Mouse (Mus musculus) granulocyte monocyte progenitor cell, adult 5-6 weeks (primary cell): Measurements from ENCODE around the gene Gak. TPM values are rescaled to one million over a fixed set of nuclear protein-coding genes. Genes with fewer than 3 reads are reported as not detected.
A peak's percentile ranks its signal among the peaks of the same experiment; 100 is the strongest.
"Not testable (repeated sequence)": the region's sequence is repeated elsewhere in the genome, so short reads cannot be mapped to it uniquely, and the experiment has no call there.

Source experiments
- ATAC-seq: replicated peaks from 2 replicates; pipeline ENCODE4 v1.8.0; 2016; ENCODE audit warnings: mild to moderate bottlenecking, moderate TSS enrichment, inconsistent platforms; ENCODE audit not compliant: poor library complexity, severe bottlenecking
- total RNA-seq, 2 experiments: library from RNA; stranded (forward) in 1 of 2; stranded (reverse) in 1 of 2; fragments of 200-712, 200-1000 nt in 1 of 2; fragments of >200 nt in 1 of 2; fragmentation: Nextera tagmentation in 1 of 2; gene quantifications; 2 replicates each; pipeline ENCODE4 v1.2.3; 2014 to 2017

Gak gene
- total RNA-seq, 2 experiments from 2014 or later = 78.7 to 111 TPM

DNA sequence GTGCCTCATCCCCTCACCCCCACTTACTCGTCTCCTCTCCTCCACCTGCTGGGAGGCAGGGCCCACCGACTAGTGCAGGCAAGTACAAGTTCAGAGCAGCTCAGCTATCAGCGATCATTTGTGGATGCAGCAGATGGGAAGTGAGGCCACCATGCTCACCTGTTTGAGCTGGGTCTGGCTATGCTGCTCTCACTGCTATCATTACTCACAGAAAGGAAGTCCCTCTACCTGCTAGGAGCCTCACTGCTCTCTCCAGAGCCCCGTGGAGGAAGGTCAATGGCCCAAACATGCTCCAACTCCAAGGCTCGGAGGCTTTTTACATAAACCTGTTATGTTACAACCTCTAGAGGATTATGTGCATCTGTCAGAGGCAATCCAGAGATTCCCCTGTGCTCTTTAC lies 27.9 kb upstream of the Gak start:
- ATAC-seq = no peak

DNA sequence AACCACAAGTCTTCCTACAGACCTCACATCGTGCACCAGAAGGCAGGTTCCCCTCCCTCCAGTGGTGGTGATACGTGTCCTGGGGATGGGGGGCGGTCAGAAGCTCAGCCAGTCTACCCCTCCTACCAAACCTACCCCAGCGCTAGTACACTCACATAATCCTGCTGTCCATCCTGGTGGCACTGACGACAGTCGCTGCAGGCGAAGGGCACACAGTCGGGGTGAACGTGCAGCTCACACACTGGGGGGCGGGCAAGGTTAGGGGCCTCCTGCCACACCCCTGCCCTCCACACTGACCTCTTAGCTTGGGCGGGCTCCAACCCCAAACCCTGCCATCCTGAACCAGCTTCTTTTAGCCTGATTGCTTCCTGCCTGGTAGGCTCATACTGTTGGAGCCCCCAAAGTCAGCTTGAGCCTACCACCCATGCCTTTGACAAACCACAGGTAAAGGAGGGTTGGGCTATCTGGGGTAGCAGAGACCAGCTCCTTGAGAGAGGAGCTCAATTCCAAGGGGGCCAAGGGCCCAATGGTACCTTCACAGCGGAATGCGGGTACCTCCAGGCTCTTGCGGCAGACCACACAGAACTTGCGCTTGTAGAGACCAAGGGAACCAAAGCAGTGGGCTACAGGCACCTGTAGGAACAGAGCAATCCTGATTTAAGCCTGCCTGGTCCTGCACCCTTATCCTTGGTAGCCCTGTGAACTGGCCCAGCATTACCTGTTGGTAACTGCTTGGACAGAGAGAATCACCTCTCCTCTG lies 26.5 kb upstream of the Gak start:
- no peak for ATAC-seq

DNA sequence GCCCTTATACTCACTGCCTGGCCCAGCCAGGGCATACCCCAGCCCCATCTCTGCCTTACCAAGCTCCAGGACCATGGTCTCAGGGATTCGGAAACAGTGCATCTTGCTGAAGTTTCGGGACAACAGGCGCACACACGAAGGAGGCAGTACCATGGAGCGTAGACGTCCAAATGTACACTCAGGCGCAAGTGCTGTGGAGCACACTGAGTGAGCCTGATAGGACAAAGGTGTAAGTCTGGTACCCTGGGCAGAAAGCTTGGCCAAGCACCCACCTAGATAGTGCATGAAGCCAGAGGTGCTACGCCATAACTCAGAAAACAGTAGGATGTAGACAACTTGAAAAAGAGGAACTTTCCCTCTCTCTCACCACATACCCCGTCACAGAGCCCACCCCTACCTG lies 25.8 kb upstream of the Gak start:
- ATAC-seq = peak; percentile 18; the same call in 1 of the 2 replicates

DNA sequence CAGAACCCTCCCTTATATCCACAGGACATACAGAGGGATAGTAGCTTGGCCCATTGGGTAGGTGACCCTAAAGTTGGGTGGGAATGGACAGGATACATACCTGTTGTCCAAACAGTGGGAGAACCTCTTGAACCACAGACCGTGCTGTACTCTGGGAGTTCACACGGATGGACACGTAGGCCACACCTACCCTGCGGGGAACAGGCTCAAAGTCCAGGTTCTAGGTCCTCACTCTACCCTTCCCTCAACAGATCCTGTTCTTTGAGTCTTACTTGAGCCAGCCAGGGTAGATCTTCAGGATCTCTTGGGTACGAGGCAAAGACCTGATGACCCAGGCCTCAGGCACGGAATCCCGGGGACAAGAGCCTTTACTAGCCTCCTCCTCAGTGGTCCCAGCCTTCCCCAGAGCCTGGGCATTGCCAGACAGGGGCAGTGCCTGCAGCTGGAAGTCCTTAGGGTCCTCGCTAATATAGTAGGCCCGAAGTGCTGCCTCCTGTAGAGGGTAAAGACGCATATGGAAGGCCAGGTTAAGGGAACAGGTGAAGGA lies 25.0 kb upstream of the Gak start:
- ATAC-seq = no peak

DNA sequence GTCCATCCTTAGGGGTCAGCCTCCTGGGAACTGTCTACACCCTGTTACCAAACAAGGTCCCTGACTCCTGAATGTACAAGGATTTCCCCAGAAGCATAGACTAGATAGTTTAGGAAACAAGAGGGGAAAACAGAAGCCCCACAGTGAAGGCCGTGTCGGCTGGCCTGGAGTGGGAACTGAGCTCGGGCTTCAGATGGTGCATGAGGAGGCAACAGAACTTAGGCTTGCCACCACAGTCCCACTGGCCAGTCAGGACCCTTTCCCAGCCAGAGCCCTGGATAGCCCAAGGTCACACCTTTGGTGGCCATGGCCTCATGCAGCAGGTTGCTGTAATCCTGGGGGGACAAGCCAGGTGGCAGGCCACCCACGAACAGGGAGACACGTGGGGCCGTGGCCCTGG lies 23.8 kb upstream of the Gak start:
- ATAC-seq = no peak

DNA sequence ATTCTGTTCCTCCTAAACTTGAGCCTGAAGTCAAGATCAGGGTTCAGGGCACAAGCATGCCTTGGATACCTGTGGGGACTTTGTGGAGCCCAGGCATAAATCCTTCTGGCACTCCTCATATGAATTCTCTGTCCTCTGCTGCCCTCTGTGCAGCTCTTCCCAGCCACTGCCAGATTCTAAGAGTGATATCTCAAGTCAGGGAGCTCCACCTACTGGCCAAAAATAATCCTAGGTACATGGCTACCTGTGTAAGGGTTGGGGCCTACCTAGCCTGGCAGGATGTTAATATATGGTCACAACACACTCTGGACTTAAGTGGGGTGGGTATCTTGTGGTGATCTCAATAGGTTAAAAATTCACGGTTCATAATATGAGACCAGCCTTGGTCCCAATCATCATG lies 22.3 kb upstream of the Gak start:
- ATAC-seq = peak; percentile 60

DNA sequence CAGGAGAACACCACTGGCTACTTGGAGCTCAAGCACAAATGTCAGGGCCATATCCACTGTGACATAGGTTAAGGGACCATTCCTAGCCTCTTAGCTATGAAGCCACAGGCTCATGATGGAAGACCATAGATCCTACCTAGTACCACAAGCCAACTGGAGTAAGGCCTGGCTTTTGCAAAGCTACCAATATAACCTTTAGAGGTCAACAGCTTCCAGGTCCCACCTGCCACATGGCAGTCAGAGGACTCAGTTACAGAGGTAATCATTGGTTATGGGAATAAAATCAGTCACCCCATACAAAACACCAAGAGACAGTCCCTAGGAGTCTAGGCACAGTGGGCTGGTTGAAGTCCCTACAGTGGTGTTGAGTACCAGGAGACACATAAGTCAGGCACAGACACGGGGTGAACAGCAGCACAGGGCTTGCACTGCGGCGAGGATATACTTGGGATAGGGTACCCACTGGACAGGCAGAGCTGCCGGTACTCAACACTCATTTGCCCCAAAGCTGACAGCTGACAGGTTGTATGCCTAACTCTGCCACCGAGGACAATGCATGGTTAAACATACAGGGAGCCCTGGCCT lies 21.7 kb upstream of the Gak start:
- ATAC-seq = no peak

DNA sequence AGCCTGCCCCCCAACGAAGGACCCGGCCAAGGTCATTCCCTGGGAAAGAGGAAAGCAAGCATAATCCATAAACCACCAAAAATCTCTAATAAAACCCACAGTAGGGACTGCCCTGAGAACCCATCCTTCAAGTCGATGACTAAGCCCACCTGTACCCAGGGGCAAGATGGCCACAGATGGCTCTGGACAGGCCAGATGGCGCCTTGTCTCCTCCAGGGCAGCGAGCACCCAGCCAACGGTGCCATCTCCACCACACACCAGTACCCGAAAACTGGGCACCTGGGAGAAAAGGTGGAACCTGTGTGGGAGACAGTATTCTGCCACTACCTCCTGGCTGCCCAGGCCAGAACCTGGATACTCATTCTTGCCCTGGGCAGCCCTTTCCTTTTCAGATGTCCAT lies 20.8 kb upstream of the Gak start:
- ATAC-seq = no peak

DNA sequence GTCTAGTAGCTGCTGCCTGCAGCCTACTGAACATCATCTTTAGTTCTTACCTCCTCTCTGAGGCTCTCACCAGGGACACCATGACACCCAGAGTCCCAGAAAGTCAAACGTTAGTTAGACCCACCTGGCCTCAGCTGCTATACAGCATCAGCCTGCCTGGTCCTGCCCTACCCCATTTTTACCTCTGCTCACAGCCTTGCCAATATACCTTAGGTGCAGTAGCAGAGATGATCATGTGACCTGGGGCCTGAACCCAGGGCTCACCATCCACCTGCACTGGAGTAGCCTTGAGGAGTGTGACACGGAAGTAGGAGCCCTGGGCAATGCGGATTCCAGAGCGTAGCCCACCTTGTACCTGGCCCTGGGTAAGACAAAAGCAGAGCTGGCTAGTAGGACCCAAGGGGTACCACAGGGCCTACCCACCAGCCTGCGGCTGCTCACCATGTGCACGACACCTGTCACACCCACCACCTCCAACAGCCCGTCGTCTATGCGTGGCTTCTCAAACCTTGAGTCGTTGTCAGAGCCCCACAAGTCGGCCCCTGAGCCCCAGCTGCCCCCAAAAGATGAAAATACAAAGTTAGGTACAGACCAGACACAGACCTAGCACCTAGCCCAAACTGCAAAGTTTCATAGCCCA lies 19.5 kb upstream of the Gak start:
- no peak for ATAC-seq

DNA sequence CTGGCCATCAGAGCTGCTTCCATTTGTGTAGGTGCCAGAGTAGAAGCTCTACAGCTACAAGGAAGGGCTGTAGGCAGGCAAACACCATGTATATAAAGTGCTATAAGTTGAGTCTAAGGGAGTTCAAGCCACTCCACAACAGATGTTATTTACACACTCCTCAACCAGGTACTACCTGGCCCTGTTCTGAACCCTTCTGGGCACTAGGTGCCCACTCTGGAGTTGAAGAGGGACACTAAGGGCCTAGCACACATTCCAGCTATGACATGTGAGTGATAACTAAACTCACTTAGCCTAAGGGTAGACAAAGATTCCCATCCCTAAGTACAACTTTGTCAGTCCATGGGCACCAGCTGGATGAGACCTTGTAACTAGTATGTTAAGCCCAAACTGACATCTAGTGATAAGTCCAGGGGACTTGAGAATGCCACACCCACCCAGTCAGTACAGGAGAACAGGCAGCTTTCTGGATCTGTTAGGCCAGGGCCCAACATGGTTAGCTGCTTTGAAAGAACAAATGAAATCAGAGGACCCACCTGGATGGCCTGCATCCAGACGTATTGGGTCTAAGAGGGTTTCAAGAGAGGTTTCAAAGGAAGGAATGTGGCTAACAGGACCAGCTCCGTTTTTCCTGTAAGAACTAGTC lies 18.4 kb upstream of the Gak start:
- no peak for ATAC-seq

DNA sequence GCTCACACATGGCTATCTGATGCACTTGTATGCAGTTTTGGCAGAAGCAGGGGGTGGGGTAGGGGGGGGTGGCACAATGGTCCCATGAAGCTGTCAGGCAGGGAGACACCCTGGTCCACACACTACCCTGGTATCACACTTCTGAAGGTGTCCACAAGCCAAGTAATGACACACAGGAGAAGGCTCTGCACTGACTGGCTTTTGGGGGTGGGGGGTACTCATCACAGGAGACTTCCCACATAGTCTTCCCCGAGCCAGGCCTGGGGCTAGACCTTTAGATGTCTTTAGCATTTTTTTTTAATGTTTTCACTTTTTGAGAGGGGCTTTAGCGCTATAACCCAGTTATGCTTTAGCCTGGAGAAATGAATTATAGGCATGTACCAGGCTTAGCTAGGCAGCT lies 17.8 kb upstream of the Gak start:
- no peak for ATAC-seq

DNA sequence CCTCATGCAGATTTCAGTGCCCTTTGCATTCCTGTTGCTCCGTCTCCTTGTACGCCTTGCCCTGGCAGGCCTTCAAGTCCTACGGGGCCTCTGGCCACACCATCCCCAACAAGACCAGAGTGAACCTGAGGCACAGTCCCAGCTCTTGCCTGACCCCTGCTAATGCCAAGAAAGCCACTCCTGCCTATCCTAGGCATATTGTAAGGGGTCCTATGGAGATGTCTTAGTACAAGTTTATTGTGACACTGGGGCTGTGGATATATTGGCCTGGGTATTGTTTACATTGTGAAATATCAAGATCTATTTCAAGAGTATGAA lies 16.7 kb upstream of the Gak start:
- ATAC-seq = no peak

DNA sequence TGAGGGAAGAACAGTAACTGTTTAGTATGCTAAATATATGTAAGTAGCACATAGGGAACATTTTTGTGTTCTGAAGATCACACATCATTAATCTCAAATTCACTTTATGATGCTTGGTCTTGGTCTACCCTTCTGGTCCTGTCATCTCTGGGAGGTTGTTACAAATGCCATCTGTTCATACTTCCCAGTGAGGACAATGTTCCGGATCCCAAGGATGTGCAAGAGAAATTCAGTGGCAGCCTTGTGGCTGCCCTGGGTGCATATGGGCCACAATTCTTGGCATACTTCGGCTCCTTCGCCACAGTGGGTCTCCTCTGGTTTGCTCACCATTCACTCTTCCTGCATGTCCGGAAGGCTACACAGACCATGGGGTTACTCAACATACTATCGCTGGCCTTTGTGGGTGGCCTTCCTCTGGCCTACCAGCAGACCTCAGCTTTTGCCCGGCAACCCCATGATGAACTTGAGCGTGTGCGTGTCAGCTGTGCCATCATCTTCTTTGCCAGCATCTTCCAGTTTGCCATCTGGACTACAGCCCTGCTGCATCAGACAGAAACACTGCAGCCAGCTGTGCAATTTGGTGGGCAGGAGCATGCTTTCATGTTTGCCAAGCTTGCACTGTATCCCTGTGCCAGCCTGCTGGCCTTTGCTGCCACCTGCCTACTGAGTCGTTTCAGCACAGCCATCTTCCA lies 16.2 kb upstream of the Gak start:
- ATAC-seq = no peak

DNA sequence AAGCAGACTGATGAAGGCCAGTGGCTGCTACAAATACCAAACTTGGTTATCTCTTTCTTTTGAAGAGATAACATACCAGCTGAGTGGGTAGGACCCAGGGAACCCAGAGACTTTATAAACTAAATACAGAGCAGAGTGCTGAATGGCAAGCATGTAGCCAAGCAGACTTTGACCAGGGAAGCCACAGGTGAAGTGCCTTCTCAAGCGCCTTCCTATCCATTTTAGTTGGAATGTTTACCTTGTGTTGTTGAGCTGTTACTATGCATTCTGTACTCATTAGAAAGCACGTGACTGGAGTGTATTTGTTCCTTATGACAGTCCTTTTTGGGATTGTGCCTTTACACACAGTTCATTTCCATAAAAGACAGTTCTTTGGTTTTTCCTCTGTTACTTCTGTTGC lies 14.1 kb upstream of the Gak start:
- ATAC-seq = no peak

DNA sequence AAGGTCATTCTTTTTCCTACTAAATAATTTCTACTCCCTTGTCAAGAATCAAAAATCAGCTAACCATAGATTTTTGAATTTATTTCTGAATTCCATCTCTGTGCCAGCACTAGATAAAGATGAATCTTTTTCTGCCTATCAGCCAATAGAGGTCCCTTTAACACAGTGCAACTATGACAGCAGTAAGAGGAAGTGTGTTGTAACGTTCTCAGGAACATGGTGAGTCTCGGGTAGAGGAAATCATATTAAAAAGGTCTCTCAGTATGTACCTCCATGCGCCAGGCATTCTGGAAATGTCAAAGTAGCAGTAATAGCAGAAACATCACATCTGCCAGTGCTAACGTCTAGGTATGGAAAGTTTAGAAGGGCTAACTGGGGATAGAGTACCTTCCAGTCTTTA lies 6.6 kb upstream of the Gak start:
- ATAC-seq = peak; percentile 96

DNA sequence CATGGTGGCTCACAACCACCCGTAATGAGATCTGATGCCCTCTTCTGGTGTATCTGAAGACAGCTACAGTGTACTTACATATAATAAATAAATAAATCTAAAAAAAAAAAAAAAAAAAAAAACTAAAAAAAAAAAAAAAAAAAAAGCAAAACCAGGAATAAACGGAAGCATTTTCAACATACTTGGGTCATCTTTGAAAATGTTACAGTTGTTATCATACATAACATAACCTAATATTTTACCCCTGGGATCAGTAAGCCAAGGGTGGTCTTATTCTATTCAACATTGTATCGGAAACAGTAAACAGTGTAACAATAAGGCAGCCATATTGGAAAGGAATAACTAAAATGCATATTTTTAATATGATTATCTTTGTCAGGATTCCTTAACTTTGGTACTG lies 4.5 kb upstream of the Gak start:
- not testable (repeated sequence) for ATAC-seq

DNA sequence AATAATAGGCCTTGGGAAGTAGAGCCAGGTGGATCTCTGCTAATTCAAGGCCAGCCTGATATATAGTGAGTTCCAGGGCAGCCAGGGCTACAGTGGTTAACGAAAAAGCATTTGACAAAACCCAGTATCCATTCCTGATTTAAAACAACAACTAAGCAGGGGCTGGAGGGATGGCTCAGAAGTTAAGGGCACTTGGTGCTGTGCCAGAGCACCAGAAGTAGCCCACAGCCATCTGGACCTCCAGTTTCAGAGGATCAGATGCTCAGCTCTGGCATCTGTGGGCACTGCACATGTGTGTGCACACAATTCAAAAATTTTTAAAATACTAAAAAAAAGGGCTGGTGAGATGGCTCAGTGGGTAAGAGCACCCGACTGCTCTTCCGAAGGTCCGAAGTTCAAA lies 4.1 kb upstream of the Gak start:
- ATAC-seq = no peak

DNA sequence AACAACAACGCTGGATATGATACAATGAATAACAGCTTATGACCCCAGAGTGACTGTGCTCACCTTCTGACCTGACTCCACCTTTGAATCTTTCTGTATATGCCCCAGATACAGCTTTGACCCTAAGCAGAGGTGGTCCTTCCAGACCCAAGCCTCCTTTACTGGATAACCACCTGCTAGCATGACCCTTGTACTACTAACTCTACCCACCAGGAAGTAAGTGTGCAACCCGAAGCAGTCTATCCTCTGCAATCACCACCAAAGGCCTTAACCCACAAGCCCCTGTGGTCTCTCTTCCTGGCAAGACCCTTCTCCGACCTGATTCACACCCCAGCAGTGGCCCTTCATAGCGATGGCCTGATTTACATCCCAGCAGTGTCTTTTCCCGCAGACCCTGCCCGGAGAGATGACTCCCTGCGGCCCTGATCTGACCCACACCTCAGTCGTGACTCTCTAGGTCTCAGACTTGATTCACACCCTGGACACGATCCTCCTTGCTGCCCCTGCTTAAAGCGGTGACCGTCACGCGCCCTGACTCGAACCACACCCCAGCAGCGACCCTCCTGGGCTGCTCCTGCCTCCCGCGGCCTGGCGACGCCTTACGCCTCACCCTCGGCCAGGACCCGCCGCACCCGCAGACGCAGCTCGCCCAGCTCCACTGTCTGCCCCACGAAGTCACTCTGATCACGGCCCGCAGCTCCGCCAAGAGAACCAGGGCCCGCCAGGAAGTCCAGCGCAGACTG lies 493 bp downstream of the Gak start:
- ATAC-seq = peak; percentile 38

DNA sequence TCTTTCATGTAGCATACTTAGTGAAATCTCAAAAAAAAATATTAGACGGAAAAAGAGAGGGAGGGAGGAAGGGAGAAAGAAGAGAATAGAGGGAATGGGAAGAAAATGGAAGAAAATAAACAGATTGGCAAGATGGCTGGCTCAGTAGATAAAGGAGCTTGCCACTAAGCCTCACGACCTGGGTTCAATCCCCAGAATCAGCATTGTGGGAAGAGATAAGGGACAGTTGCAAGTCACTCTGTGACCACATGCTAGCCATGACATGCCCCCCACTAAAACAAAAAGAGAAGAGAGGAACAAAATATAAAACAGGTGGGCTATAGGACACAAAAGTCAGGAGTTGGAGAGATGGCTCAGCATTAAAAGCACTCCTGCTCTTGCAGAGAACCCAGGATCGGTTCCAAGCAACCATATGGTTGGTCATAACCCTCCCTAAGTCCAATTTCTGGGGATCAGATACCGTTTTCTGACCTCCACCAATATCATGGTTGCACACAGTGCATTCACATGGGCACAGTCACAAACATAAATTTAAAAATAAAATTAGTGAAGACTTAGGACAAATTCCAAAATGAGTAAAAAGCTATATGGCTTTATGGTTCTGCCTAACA lies 3.4 kb downstream of the Gak start:
- no peak for ATAC-seq

DNA sequence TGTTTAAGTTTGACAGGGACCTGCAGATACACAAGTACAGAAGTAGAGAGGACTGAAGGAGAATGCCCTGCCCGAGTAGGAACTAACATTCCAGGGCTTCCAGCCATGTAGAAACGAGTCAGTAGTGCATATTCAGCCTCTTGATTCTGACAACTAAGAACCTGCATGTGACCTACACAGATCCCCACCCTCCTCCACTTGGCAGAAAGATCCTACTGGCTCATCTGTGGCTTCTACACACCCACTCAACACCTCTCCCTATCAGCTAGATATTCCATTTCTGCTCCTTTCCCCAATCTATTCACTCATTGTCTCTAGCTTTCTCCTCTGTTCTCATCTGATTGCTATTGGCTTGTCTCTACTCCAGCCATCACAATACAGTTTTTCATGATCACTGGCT lies 7.7 kb downstream of the Gak start:
- no peak for ATAC-seq
